Mouse (Mus musculus) testis, postnatal 14 days (tissue): ENCODE measurements around the gene Bmp6.

Experiments used
- DNase-seq: peaks from one replicate; pipeline ENCODE4 v3.0.0; 2021; ENCODE audit warnings: low spot score

Bmp6 gene

GRCm38 (mm10) chr13:38511979-38512378 lies 167.1 kb downstream of the Bmp6 start:
- no peak for DNase-seq

DNA sequence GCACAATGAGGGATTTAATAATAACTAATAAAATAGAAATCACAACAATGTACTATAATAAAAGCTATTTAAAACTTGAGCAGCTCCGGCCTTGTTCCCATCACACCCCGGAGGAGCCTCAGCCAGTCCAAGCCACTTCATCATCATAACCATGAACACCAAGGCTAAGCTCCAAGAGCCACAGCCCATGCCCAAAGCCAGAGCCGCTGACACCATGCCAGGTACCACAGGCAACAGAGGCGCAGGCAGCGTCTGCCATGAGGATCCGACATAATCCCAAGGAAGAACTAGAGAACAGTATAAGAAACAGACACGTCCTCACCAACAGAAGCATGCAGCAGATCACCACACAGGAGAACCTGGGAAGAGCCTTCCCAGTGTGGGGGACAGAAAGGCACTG lies 169.0 kb downstream of the Bmp6 start:
- DNase-seq: no peak

DNA sequence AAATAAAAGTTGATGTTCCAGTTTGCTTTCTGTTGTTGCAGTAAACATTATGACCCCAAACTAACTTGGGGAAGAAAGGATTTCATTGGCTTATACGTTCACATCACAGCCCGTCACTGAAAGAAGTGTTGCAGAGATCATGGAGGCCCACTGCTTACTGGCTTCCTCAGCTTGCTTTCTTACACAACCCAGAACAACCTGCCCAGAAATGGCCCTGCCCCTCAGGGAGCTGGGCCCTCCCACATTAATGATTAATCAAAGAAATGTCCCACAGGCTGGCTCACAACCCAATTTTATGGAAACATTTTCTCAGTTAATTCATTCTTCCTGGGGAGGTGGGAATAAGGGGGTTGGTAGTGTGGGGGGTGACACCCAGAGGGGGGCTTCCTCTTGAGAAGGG lies 170.5 kb downstream of the Bmp6 start:
- no peak for DNase-seq

- DNase-seq: no peak
Measured at GRCm38 (mm10) chr13:38515845-38516244, 170.9 kb downstream of the Bmp6 start.

DNA sequence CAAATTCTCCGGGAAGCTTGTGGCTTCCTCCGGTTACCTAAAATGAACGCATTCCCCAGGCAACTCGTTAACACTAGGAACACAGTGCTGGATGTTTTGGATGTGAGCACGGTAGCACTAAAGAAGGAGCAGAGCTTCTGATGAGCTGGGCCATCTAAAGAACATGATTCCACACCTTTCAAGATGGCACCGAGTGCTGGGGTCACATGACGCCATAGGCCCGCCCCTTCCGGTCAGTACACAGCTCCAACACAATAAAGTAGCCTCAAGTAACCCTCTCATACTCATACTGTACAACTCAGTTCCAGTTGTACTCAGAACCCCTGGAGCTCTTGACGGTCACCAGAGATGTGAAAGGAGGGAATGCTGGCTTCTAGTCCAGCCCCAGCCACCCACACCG lies 171.7 kb downstream of the Bmp6 start:
- no peak for DNase-seq

DNA sequence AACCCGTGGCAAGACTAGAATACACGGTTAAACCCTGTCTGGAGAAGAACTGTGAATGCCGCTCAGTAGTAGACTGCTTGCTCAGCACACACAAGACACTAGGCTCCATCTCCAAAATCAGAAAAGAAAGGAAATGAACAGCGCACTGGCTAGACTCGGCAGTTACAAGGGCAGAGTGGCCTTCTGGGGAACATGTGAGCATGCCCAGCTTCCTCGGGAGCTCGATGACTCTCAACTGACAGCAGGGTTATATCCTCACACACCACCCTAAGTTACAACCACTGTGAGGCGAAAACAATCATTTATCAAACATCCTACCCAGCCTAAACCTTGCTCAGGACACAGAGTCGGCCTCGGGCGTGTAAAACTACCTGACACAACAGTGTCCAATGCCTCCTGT lies 175.4 kb downstream of the Bmp6 start:
- DNase-seq: no peak

DNA sequence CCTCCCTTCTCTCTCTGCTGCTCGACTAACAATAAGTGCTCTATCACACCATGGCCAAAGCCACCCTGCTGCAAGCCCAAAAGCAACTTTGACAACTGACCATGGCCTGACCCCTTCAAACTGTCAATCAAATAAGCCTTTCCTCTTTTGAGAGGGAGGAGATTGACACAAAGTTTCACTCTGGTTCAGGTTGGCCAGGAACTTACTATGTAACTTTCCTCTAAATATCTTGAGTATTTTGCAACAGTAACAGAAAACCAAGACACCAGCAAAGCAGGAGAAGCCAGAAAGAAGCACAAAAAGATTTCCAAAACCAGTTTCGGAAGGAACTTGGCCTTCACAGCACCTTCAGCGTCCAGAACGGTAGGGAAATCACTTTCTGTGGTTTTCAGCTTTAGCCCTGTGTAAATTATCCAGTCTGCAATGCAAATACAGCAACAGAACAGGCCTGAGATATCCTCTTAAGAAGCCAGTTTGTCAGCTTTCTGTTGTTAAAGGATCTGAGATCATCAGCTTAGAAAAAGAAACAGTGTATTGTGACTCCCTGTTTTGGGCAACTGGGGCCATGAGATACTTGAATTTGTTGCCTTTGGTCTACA lies 177.2 kb downstream of the Bmp6 start:
- peak; percentile 58 for DNase-seq

DNA sequence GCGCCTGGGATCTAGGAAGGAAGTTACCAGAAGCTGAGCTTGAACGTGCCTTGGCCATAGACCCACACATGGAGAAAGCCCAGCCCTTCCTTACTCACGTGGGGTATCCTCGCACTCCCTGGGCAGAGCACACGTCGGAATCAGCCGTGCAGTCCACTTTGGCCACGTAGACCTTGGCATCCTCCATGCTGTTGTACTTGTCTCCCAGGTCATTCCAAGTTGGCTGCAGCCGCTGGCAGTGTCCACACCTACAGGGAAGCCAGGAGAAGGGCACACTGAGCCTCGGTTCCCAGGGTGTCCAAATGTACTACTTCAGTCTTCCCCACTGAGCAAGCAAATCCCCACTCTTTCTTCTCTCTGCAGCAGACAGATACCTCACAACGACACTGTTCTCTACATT lies 178.3 kb downstream of the Bmp6 start:
- no peak for DNase-seq

DNA sequence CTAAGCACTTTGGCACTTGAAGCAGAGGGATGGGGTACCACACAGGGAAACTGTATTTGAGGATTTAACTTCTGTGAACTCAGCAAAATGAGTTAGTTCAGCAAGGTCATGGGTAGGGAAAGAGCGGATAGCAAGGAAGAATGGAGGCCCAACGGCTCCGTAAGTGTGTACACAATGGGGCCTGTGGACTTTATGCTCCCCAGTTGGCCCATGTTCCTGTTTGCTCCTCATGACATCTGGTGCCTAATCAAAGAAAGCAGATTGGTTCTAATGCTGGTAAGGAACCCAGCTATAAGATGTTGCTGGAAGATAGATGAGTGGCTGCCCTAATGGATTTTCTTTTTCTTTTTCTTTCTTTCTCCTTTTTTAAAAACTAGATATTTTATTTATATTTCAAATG lies 180.4 kb downstream of the Bmp6 start:
- no peak for DNase-seq

GRCm38 (mm10) chr13:38526116-38526515 lies 181.2 kb downstream of the Bmp6 start:
- no peak for DNase-seq

GRCm38 (mm10) chr13:38527041-38527796 lies 182.3 kb downstream of the Bmp6 start:
- no peak for DNase-seq

DNA sequence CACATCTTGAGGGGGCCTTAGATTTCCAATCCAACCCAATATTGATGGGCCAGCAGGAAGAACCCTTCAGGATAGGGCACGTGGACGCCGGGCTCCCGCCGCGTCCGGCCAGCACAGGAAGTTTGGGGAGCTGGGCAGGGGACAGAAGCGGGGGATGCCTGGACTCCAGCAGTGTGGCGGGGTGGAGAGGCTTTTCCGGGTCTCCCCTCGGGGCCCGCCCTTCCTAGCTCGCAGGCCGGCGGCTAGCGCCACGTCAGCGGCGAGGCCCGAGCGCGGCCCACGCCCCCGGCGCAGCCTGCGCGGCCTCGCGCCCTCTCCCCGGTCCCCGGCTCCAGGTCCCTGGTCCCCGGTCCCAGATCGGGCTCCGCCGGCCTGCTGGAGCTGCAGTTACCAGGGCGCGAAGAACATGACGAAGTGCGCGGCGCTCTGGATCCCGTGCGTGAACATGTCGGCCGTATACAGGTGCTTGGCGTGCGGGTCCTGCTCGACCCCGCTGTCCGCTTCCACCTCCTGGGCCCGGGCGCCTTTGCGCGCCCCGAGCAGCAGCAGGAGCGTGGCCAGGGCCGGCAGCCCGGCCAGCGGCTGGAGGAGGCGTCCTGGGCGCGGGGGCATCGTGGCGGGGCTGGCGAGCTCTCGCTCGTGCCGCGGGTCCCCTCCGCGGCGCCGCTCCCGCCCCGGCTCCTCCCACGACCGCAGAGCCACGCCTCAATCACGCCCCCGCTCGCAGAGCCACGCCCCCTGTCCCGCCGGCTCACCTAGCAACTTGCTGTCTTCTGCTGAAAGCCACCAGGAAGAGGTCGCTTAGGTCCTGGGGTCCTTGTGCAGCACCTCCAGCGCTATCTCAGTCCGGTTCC lies 183.1 kb downstream of the Bmp6 start:
- DNase-seq: peak; percentile 78

- DNase-seq: no peak
Measured at GRCm38 (mm10) chr13:38528687-38529294, 183.9 kb downstream of the Bmp6 start, which contains the start of gene Txndc5. Txndc5 (minus strand) TSS chr13:38528824.

DNA sequence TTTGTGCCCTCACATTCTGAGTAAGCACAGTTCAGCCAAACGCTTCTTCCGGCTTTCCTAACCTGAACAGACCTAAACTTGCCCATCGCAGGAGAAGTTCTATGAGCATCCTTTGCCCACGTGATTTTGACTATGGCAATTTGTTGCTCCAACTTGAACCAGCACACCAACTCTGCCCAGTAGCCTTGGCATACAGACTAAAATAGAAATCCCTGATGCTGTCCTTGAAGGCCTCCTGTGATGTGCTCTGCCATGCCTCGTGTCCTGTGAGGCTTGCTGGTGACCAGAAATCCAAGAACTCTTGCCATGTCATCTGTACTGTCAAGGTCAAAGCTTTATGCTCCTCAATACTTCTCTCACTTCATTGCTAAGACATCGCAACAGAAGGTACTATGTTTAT lies 184.7 kb downstream of the Bmp6 start:
- DNase-seq: no peak

DNA sequence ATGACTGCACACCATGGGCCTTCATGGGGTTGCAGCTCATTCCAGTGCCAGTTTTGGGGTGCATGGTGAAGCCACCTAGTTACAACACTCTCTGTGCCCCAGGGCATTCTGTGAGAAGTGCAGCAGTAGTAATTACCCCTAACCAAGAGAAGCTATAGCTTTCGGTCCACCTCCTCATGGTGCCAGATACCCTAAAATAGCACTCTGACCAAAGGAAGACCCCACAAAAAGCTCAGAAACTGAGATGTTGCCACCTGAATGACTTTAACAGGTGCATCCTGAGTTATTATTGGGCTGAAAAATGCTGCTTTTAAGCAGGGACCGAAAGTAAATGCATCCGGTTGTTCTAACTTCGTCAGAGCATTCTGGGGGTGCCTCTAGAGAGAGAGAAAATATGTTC lies 186.6 kb downstream of the Bmp6 start:
- DNase-seq: no peak

GRCm38 (mm10) chr13:38533461-38533860 lies 188.6 kb downstream of the Bmp6 start:
- DNase-seq: no peak

GRCm38 (mm10) chr13:38534016-38534415 lies 189.1 kb downstream of the Bmp6 start:
- DNase-seq: no peak

DNA sequence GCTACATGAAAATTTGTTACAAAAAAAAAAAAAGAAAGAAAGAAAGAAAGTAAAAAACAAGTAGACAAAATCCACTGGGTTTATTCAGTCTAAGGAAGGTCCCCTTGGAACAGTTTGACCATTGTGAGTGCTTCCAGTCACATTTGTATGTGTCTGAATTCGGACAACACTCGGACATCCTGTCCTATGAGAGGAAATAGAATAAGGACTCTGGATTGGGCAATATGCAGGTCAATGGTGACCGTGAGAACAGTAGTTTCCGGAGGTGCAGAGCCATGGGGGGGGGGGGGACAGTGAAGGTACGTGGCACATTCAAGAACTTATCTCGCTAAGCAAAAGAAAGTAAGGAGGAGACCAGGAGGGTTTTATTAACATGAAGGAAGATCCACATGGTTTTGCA lies 189.8 kb downstream of the Bmp6 start:
- no peak for DNase-seq

GRCm38 (mm10) chr13:38537521-38537920 lies 192.6 kb downstream of the Bmp6 start:
- DNase-seq: no peak

DNA sequence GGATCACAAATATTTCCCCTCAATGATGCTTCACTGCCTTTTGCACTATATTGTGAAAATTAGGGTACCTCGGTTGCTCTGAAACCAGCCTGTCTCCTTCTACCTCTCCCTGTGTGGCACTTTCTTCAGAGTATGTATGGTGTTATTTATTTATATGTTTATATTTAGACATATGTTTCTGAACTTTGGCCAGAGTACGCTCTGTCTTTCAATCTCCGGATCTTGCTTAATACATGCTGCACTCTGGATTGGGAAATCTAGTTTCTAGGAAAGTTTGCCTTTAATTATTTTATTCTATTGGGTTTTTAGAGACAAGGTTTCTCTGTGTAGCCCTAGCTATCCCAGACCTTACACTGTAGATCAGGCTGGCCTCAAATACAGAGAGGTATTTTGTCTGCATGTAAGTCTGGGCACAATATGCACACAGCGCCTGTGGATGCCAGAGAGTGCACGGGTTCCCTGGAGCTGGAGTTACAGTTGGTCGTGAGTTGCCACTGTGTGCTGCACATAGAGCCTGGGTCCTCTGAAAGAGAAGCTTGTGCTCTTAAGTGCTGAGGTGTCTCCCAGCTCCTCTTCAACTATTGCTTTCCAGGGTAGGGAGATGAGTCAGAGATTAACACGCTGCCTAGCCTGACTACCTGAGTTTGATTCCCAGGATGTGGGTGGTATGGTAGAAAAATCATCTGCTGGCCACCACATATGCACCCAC lies 194.4 kb downstream of the Bmp6 start:
- DNase-seq: no peak

GRCm38 (mm10) chr13:38543455-38544125 lies 198.7 kb downstream of the Bmp6 start:
- no peak for DNase-seq
